Mouse (Mus musculus) left cerebral cortex, postnatal 14 days (tissue): Measurements from ENCODE around the gene Dscam. TPM values are rescaled to one million over a fixed set of nuclear protein-coding genes. Genes with fewer than 3 reads are reported as not detected.
A peak's percentile ranks its signal among the peaks of the same experiment; 100 is the strongest.

Experiments used
- DNase-seq, 2 experiments: peaks; one replicate each; pipeline ENCODE4 v3.0.0; 2021 to 2022; ENCODE audit warnings: low spot score in 2 of 2, mixed read lengths in 1 of 2
- intact Hi-C: fragments of 180-260 bp; cut with DNase I; formaldehyde crosslinking; loops from one replicate; pipeline ENCODE4 v1.15.1; 2025
- total RNA-seq, 2 experiments: library from RNA; stranded (reverse); gene quantifications; 2 replicates each; pipeline ENCODE4 v1.2.3; 2021

Dscam gene
- total RNA-seq, 2 experiments from 2014 or later, result 42.4 to 48.2 TPM

DNA sequence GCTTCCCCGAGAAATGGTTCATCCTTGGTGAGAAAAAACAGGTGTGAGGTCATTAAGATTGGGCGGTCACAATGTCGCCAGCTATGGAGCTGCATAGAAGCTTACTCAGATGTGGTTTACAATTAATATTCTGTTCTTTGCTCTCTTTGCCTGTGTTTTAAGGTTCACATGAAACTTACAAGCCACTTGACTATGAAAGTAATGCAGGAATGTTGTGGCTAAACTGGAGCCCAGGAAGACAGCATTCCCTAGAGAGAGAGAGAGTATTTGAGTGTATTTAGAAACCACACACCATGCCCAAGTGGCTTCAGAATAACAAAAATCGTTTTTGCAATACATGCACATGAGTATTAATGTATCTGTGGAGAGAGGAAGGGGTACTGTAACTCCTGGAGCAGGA, 174.7 kb downstream of the Dscam start:
- intact Hi-C loops, result no loop called here

DNA sequence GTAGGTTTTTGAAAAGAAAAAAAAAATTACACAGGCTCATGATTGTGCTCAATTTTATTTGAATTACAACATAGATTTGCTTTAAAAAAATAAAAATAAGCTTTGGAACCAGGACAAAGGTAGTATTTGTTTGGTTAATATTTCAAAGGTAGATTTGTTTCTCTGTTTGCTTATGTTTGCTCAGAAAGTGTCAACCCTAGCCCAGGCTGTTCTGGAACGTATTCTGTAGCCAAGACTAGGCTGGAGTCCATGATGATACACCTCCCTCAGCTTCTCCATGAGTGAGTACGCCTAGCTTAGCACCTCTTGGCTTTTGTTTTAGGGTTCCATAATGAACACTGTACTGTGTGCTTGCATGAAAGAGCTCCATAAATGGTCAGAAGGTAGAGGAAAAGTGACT, 183.2 kb downstream of the Dscam start:
- intact Hi-C loops, result no loop called here

More for the DNA sequence above, 174.7 kb downstream of the Dscam start:
- DNase-seq, result no peak

DNA sequence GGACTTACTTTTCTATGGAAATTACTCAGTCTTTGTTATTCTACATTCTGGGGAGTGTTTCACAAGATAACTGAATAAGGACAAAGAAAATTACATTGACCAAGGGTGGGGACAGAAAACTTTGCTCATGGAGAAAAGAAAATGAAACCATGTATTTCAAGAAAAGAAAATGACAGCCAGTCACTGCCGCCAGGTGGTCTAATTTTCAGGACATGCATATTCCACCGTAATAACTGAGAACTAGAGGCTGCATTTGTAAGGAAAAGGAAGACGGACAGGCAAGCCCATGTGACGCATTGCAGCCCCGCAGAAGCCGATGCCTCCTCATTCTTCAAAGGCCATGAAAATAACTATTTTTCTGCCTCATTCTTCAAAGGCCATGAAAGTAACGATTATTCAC, 197.3 kb downstream of the Dscam start:
- no peak for DNase-seq
- intact Hi-C loops, result no loop called here

More for the DNA sequence above, 183.2 kb downstream of the Dscam start:
- DNase-seq, result no peak

DNA sequence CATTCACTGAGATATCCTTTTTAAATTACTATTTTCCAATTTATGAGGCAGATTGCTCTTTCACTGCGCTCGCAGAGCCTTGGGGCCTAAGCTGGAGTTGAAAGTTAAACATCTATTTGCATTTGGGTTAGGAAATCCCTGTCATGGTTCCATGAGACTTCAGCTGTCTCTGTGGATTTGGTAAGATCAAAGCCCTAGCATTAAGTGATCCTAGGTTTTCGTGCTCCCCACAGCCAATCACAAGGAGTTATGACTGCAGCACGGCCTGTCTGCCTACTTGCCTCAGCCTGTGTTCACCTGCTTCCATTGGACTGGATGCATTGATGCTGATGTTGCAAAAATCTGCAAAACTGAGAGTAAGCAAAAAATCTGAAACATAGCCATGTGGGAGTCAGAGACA, 198.8 kb downstream of the Dscam start:
- DNase-seq, result no peak
- intact Hi-C loops, result no loop called here

DNA sequence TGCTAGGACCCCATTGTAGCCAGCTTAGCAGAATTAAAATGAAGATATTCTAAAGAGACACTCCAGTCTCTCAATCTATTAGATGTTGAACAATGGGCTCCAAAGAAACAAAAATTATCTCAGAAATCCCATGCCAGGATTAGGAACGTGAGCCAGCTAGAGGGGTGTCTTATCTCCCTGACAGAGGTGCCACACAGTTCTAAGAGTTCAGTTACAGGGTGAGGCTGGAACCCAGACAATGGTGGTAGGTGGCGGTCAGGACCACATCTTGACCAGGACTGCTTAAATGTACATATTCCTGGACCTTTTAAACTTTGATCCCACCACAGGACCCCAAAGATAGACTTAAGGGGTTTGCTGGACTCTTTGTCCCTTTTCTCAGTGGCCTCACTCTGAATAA, 200.1 kb downstream of the Dscam start:
- DNase-seq, result no peak
- intact Hi-C loops, result no loop called here

DNA sequence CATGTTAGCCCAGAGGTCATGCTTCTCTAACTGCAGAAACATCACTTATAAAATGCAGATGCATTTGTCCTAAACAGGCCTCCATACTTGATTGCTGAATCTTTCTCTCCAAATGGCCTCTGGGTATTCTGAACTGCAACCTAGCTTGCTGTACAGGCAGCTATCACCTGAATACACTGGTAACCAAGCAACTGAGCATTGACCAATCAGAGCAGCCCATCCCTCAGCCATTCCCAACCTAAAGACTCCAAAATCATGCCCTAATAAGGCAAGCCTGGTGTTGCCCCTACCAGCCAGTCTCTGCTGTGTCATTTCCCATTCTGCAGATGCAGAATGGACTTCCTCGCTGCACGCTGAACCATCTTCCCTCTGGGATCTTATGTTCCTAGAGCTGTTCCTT, 200.9 kb downstream of the Dscam start:
- peak in 1 of 2 experiments; percentile 52 for DNase-seq
- intact Hi-C loops, result no loop called here

DNA sequence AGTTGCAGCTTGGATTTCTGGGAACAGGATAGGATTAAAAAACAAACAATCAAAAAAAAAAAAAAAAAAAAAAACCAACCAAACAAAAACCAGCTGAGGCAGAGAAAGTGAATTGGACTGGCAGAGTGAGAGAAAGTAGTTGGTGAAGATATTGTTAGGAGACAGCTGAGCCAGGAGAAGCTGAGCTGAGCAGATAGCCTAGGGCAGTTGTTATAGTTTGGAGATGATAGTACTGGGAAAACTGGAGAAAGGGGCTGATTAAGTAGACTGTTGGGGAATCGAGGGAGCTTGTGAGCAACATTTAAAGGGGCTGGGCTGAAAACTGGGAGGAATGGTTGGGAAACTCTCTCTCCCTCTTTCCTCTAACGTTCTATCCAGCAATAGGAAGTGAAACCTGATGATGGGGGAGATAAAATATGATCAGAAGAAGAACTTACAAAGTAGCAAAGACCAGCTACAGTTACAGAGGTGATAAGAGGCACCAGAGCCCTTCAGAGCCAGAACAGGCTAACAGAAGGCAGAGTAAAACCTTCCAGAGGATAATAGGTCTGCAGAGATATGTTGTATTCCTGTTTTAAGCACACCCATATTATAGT, 201.6 kb downstream of the Dscam start:
- intact Hi-C loops, result no loop called here
- no peak for DNase-seq

DNA sequence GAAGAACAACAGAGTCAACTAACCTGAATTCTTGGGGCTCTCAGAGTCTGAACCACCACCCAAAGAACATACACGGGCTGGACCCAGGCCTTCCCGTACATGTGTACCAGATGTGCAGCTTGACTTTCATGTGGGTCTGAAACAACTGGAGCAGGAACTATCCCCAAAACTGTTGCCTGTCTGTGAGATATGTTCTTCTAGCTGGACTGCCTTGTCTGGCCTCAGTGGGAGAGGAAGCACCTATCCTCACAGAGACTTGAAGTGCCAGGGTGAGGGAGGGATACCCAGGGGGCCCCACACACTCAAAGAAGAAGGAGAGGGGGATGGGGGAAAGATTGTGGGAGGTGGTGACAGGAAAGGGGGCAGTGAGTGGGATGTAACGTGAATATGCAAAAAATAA, 210.9 kb downstream of the Dscam start:
- DNase-seq, result no peak
- intact Hi-C loops, result no loop called here

DNA sequence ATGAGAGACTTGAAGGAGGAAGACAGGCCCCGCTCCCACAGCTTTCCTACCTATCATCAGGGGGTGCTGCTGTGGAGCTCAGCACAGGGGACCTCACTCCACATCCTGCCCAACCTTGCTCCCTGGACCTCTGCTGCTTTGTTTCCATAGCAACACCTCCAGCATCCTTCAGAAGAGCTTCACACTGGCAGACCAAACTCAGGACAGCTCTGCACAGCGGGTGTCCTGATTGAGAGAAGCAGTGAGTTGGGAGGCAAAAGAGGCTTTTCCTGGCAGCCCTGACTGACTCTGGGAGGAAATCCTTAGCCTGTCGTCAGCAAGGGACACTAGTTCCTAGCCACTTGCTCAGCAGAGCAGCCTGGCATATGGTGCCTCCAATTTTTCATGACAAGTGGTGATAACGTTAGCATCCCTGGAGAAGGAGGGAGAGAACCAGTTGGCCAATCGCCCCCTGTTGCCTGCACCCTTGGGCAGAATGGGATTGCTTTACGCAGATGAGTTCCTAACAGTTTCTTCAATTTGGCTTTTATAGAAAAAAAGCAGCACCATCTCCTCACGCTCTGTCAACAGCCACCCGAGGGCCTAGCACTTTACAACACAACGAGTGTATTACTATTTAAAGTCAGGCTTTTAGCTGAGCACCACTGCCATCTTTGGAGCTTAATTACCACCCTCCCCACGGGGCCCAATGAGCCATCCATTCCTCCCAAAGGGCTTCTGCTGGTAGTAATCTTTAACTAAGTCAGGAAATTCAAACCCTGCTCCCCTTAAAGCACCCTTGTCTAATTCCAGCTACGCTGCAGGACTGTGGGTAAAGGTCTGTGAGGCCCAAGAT, 224.9 kb downstream of the Dscam start:
- intact Hi-C loops, result no loop called here
- DNase-seq, result peak in 1 of 2 experiments; percentile 6

DNA sequence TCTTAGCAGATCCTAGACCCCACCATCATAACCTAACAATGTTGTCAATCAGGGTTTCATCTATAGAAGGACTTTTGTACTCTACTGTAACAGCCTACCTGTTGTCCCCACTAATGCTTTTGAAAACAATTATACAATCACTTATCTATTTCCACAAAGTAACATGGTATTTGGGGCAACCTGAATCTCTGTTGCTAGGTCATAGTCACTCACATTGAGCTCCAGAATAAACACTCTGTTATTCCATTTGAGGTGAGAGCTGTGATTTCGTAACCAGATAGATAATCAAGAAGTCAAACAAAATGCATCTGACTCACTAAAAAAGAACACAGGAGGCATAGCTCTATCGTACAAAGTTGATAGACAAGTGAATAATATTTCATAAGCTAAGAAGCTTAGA, 226.9 kb downstream of the Dscam start:
- intact Hi-C loops, result no loop called here

DNA sequence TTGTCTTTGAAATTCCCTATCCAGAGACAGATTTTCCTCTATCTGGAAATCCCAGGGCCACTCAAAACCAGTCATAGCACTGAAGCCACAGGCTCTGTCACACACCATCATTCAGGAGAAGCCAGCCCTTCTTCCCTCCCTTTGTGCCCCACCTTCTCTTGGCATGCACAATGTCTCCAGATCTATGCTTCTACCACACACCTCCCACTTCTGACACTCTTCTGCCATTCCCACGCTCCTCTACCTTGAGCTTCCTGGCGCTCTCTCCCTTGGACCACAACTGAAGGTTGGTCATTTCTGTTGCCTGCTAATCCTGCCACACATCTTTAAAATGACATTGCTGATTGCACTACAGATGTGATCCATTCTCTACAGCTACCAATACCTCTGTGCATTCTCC, 235.8 kb downstream of the Dscam start:
- DNase-seq, result no peak
- intact Hi-C loops, result no loop called here

More for the DNA sequence above, 226.9 kb downstream of the Dscam start:
- no peak for DNase-seq

DNA sequence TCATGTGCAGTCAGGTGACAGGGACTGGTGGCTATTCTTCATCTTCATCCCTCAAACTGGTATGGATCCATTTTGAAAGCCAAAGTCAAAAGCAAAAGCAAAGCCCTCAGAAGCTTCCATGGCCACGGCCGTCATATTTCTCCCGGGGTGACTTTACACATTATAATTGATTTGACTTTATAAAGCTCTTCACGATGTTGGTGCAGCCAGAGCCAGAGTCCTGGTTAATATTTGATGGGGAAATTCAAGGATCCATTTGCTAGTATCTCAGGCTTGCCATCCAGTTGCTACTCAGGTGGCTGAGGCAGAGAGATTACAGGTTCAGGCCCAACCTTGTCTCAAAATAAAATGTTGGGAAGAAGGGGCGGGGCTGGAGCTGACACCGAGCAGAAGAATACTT, 238.3 kb downstream of the Dscam start:
- intact Hi-C loops, result no loop called here

DNA sequence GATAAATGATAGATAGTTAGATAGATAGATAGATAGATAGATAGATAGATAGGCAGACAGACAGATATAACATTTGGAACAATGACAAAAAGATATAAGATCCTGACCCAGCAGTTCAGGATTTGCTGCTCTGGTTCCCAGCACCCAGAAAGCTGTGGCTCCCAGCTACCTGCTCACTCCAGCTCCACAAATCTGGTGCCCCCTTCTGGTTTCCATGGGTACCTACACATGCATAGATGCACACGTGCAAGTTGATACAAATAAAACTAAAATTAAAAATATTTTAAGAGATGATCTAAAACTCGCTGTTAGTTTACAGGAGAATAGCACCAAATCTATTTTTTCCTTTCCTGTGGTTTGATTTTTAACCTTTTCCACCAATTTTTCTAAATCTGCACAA, 238.8 kb downstream of the Dscam start:
- intact Hi-C loops, result no loop called here

More for the DNA sequence above, 238.3 kb downstream of the Dscam start:
- DNase-seq, result no peak

DNA sequence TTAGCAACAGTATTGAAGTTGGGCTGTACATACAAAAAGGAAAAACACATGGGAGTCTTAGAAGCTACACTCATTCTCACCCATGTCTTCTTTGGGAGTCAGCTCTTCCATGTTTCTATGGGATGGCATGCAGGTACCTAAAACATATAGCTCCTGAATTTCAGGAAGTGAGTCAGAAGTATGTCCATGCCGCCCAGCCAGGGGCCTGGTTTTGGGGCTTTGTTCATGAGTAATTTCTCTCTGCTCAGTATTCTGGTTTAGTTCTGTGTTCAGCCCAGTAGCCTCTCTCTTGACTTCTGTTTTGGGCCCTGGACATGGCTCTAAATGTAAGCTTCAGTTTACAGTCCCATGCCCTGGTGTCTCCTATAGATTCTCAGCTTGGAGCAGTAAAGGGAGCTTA, 242.5 kb downstream of the Dscam start:
- DNase-seq, result no peak
- intact Hi-C loops, result no loop called here

More for the DNA sequence above, 238.8 kb downstream of the Dscam start:
- DNase-seq, result no peak

DNA sequence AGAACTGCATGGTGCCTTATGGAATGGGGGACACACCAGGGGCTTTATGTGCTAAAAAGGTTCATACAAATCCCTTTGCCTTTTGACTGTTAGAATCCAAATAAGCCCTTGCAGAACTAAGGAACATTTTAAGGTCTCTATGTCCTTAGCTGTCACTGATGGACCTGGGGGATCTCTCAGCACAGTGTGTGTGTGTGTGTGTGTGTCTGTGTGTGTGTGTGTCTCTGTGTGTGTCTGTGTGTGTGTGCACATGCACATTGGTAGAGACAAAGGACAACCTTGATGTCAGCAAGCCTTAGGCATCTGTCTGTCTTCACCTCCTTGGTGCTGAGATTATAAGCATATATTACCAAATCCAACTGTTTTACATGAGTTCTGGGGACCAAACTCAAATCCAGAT, 243.1 kb downstream of the Dscam start:
- DNase-seq, result no peak
- intact Hi-C loops, result no loop called here

DNA sequence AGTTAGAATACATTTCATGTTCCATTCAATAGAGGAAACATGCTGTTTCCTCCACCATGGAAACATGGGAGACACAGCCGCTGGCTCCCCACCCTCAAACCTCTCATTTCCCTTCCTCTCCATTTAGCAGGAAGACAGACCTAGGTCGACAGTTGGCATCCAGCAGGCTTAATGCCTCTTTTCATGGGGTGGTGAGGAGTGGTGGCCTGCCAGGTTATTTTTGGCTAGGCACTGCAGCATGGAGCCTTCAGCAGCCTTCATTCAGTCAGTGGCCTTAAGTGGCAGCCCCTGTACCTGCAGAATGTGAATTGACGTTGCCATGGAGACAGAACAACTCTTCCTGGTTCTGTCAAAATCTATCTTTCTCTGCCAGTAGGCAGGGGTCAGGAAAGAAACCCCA, 243.6 kb downstream of the Dscam start:
- no peak for DNase-seq
- intact Hi-C loops, result no loop called here

DNA sequence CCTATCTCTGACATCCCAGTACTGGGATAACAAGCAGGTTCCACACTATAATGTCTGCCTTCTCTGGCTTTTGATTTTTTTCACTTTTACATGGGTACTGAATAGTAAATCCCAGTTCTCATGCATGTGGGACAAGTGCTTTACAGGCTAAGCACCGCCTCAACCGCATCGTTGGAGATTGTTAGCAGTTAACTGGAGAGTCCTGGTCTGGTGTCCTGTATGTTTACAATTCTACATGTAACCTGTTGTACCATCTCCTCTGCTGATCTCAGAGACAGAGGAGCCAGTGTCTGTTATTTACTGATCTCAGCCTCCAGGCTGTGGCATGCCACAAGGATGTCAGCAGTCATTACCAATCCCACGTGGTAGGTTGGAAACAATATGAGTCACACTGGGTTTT, 246.6 kb downstream of the Dscam start:
- intact Hi-C loops, result no loop called here
- no peak for DNase-seq

DNA sequence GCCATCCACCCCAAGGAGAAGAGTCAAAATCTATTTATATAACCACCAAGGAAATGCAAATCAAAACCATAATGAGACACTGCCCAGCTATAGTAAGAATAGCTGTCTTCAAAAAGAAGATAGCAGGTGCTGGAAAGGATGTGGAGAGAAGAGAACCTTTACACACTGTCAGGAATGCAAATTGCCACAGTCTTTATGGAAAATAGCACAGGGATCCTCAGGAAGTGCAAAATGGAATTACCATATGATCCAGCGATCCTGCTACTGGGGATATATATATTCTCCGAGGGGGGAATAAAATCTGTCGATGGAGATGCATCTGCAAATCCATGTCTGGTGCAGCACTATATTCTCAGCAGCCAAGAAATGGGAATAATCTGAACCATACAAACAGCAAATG, 256.1 kb downstream of the Dscam start:
- intact Hi-C loops, result no loop called here

DNA sequence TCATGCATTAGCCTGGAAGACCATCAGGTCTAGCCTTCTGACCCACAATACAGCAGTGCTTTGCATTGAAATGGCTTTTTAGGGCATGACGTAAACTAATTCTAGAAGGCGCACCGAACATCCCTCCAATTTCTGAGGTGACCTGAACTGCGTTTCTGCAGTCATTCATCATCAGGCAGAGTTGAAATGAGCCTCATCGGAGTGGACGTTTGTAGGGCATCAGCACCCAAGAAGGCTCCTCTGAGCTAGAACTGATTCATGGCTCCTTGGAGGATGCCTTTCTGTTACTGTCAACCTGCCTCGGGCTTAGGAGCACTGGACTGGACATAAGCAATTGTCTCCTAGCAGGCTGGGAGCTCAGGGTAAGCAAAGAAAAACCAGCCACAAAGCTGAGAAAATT, 257.7 kb downstream of the Dscam start:
- intact Hi-C loops, result no loop called here
- no peak for DNase-seq

More for the DNA sequence above, 256.1 kb downstream of the Dscam start:
- DNase-seq, result peak in 1 of 2 experiments; percentile 21

DNA sequence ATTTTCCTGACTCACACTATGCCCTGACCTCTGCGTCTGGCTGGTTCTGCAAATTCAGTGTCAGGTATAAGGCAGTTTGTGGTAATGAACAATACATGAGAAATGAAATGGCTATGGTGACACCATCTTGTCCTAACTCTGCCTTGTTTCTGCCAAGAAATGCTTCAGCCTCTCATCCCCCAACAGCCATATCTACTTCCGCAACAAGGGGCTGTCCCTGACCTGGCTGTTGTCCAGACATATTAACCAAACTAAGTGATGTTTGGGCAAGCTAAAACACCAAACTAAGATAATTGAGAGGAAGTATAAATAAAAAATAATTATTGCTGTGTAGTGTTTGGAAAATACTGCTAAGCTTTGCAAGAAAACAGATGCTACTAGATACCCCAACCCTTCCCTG, 258.4 kb downstream of the Dscam start:
- intact Hi-C loops, result no loop called here
- no peak for DNase-seq
